Mouse (Mus musculus) granulocyte monocyte progenitor cell, adult 5-6 weeks (primary cell): ENCODE data around the gene Hist3h2ba. TPM values are rescaled to one million over a fixed set of nuclear protein-coding genes. Genes with fewer than 3 reads are reported as not detected.
A peak's percentile ranks its signal among the peaks of the same experiment; 100 is the strongest.

Experiments
- ATAC-seq: replicated peaks from 2 replicates; pipeline ENCODE4 v1.8.0; 2016; ENCODE audit warnings: mild to moderate bottlenecking, moderate TSS enrichment, inconsistent platforms; ENCODE audit not compliant: poor library complexity, severe bottlenecking
- total RNA-seq, 2 experiments: library from RNA; stranded (forward) in 1 of 2; stranded (reverse) in 1 of 2; fragments of 200-712, 200-1000 nt in 1 of 2; fragments of >200 nt in 1 of 2; fragmentation: Nextera tagmentation in 1 of 2; gene quantifications; 2 replicates each; pipeline ENCODE4 v1.2.3; 2014 to 2017

The Hist3h2ba gene
- total RNA-seq, 2 experiments from 2014 or later, result 2.3 TPM; not detected in 1

DNA sequence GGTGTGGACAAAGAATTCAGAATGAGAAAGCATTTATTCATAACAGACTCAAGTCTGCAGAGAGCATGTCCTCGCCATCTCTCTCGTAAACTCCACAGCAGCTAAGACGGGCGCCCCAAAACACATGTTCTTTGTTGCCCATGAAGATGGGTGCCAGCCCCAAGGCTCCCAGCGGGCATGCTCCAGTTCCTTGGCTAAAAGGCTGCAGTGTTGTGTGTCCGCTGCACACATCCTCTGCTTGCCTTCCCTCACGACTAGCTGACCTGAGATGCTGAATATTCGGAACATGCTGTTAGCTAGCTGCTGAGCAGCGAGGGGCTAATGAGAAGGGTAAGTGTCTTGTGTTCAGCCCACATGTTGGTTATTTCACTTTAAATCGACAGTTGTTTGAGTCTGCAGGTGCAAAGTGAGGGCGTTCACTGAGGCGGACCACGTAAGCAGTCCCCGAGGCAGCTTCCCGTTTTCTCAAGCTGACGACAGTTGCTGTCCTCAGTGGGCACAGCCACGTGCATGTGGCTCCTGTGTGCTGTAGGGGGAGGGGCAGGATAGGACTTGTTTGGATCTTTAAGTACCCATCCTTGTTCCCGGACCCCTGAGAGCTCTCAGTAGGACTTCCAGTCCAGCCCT is 33.9 kb downstream of the Hist3h2ba start:
- peak; percentile 45 for ATAC-seq

DNA sequence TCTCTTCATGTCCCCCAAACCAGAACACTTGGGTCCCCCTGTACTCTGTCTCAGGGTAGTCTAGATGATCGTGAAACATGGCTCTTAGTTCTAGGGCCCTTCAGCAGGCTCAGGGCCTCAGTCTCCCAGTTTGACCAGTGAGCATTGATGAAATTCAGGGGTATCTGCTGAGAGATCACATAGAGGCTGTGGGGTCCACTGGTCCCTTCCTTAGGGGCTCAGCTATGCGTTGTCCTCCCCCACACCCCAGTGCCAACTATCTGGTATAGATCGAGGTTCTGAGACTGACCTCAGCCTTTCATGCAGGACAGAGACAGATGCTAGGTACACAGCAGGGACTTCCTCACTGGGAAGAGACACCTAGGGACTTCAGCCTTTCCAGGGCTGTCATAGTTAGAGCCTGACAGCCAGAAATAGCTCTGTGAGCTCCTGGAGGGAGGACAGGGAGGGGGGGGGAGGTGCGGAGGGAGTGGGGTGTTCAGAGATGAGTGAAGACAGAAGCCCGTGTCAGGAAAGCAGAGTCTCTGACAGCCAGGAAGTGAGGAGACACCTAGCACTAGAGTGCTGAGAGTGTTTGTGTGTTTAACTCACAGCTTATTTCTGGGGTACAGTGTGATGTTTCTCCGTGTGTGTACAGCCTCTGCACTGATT is 35.1 kb downstream of the Hist3h2ba start:
- ATAC-seq, result no peak

DNA sequence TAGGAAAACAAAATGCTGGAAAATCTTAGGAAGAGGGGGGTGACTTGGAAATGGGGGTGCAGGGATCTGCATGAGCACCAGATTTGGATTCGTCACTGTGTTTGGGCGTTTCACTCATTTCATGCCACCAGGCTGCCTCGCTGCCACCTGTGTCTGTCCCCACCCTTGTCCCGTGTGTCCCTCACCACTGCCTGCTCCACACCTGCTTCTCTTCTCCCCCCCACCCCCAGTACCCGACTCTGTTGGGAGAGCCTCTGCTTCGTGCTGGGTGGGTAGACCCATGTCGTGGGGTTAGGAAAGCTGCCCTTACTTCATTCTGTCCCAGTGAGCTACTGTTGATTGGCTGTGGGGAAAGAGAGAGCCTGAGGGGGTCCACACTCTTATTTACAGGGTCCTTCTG is 35.9 kb downstream of the Hist3h2ba start:
- ATAC-seq, result no peak

DNA sequence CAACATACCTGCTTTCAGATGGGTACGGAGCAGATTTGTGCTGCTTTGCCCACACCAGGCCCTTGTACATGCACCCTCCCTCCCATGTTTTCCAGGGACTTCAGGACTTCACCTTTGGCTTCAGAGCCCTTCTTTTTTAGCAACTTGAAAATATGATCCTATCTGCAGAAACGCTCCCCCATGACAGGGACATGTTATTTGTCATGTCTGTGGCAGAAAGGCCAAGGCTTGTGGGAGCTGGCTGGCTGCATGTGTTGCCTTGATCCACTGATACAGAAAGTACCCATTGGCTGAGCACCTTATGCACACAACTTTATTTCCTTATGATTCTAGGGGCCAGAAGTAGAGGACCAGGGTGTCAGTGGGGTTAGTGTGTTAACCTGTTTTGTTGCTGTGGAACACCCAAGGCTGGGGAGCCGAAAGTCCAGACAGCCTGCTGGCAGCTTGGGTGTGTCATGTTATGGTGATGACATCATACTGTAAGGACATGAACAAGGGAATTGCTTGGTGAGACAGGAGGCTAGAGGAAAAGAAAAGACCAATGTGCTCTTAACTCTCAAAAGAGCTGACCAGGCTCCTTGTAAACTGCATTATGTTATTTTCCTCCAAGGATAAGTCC is 36.7 kb downstream of the Hist3h2ba start:
- ATAC-seq, result no peak

DNA sequence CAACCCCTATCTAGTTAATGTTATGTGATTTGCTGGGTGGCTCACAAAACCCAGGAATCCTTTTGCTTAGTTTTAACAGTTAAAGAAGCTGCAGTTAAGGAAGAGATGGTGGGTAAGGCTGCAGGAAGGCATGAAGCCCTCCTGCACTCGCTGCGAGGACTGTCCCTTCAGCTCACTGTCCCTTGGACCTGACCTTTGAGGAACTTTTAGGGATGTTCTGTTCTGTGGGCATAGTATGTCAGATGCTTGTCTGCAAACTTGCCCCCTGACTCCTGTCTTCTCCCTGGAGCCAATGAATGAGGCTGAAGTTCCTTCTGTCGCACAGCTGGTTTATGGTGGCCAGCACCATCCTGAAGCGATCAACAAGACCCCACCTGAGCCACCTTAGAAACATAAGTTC is 40.4 kb downstream of the Hist3h2ba start:
- ATAC-seq, result no peak

DNA sequence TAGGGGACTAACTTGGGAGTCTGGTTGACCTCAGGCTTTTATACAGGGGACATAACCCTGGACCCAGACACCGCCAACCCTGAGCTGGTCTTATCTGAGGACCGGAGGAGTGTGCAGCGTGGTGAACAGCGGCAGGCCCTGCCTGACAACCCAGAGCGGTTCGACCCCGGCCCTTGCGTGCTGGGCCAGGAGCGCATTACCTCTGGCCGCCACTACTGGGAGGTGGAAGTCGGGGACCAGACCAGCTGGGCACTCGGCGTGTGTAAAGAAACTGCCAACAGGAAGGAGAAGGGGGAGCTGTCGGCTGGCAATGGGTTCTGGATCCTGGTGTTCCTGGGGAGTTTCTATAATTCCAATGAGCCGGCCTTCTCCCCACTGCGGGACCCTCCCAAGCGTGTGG is 41.4 kb downstream of the Hist3h2ba start:
- no peak for ATAC-seq

DNA sequence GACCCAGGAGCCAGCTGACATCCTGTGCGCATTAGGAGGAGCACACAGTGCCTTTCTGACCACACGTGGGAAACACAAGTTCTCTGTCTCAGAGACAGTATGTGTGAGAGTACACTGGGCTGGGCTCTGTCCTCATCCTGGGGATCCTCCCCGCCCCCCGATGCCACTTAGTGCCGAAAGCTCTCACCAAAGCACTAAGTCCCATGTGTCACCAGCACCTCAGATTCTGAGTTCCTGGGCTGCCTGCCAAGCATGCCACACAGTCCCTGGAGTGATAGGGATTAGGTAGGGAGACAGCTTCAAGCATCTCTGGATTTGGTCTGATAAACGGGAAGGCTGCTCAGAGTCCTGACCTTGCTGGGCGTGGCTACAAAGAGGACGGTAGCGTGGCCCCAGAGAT is 42.1 kb downstream of the Hist3h2ba start:
- ATAC-seq, result no peak

DNA sequence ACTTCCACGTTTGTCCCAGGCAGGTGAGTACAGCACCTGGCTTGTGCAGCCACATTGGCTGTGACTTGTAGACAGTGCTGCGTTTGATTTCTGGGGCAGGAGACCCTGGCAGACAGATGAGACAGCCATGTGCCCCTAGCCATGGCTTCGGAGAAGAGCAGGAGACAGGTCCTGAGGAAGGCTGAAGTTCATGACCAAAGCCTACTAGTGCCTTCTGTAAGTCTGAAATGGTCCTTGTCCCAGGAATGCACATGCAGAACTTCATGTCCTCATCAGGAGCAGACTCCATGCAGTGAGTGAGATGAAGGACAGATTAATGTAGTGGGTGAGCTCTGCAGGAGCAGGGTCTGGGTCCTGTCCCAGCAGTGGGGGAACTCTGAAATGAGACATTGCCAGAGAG is 43.2 kb downstream of the Hist3h2ba start:
- ATAC-seq, result no peak

DNA sequence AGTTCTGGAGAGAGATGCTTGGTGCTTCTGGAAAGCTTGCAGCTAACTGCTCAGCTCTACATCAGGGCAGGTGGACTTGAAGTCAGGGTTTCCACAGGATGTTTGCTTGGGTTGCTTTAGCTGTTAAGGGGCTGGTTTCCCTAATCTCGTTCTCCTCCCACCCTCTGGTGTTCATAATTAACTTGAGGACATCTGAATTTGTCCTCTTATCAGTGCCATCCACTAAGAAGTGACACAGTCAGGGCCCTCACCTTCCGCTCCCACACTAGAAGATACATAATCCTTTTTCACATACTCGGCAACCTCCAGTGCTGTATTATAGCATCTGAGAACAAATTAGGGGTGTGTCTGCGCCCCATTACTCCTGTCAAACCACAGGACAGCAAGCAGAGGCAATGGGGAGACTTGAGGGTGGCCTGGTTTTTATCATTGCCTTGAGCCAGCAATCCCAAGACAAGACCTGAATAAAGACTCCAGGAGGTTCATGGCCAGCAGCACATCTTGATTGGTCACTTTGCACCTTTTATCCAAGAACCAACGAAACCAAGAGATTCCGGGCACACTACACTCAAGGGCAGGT is 44.5 kb downstream of the Hist3h2ba start:
- no peak for ATAC-seq

DNA sequence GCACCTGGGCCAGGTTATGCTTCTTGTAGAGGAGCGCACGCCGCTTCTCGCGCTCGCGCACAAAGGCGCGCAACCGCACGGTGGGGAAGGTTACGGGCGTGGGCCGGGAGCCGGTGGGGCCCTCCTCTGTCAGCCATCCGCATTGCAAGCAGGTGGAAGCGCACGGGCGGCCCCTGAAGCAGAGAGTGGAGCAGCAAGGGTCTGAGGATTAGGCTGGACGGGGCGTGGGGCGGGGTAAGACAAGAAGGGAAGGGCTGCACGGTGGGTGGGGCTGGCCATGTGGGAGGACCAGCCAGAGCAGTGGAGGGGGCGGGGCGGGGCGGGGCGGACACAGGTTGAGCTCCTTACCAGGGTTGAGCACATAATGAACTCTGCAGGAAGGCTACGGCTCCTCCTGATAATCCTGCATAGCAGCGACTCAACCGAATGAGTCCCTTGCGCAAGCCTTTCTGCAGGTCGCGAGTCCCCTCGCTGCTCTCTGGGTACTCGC is 45.7 kb downstream of the Hist3h2ba start:
- ATAC-seq, result peak; percentile 64

DNA sequence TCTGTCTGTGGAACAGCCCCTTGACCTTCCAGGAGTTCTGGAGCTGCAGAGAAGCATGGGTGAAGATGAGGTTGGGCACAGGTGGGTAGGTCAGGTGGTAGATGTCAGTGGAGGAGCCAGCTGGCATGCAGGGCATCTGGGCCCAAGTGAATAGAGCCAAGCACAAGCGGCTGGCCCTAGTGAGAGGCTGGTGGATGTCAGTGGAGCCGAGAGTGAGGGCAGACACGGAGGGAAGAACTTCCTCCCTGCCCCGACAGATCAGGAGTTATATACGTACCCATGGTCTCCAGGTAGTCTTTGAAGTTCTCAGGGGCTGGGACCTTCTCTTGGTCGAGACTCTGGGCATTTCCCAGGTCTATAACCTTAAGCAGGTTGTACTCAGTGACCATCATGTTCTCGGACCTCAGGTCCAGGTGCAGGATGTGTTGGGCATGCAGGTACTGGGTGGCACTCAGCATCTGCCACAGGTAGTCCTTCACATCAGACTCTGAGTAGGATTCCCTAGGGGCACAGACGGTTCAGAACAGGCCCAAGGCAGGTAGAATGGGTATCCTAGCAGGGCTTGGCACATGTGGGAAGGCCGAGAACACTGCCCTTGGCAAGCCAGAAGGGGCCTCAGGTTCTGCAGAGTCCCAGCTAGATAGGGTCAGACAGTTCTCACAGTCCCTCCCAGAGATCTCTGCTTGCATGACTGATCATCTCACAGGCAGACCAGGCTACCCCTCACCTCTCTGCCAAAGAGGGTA is 46.5 kb downstream of the Hist3h2ba start:
- no peak for ATAC-seq

DNA sequence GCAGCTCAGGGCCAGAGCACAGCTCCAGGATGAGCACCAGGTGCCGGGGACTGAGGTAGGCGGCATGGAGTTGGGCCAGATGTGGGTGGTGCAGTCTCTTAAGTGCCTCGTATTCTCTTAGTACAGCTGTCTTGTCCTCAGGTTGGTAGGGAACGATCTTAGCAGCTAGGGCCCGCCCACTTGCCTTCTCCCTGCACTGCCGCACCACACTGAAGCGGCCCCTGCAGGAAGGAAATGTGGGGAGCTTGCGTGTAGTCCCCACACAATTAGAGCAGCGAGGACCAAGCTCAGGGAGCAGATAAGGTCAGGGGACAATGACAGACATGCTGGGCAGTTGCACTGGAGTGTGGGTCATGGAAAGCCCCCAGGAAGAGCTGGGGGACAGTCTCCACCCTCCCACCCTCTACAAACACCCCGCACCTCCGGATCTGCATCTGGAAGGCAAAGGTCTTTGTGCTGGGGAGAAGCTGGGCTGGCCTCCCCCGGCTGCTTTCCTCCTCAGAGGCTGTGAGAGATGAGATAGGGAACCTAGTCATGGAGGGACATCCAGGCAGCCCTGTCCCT is 47.2 kb downstream of the Hist3h2ba start:
- ATAC-seq, result peak; percentile 57

DNA sequence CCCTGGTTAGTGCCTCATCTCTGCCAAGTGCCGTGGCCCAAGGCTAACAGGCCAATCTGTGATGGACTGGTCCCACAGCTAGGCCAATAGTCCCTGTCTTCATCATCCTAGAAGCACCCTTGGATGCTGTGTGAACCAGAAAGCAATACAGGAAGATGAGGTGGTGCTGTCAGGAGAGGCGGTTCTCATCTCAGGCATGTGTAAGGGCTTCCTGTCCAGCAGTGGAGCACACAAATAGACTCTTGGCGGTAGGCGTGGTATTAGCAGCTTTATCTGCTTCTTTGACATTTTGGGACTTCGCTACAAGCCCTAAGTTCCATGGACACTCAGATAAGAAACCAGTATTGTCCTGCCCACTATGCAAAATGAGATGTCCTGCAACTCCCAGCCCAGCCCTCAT is 48.8 kb downstream of the Hist3h2ba start:
- ATAC-seq, result no peak

Other genes starting within 250 kb of the Hist3h2ba start
- not detected in 2 replicates for gene Olfr319, start 249.8 kb upstream of the Hist3h2ba start, total RNA-seq (2014; fragmentation: Nextera tagmentation)
- gene Olfr319, start 249.8 kb upstream of the Hist3h2ba start, total RNA-seq (2017), result not detected in 2 replicates
- gene Olfr318, start 224.9 kb upstream of the Hist3h2ba start, total RNA-seq (2014; fragmentation: Nextera tagmentation), result not detected in 2 replicates
- not detected in 2 replicates for gene Olfr318, start 224.9 kb upstream of the Hist3h2ba start, total RNA-seq (2017)
- gene Olfr317, start 209.7 kb upstream of the Hist3h2ba start, total RNA-seq (2014; fragmentation: Nextera tagmentation), result not detected in 2 replicates
- gene Olfr317, start 209.7 kb upstream of the Hist3h2ba start, total RNA-seq (2017), result not detected in 2 replicates
- gene Olfr316, start 196.2 kb upstream of the Hist3h2ba start, total RNA-seq (2014; fragmentation: Nextera tagmentation), result not detected in 2 replicates
- not detected in 2 replicates for gene Olfr316, start 196.2 kb upstream of the Hist3h2ba start, total RNA-seq (2017)
- gene Olfr315, start 175.7 kb upstream of the Hist3h2ba start, total RNA-seq (2014; fragmentation: Nextera tagmentation), result not detected in 2 replicates
- not detected in 2 replicates for gene Olfr315, start 175.7 kb upstream of the Hist3h2ba start, total RNA-seq (2017)
- gene Olfr314, start 166.0 kb upstream of the Hist3h2ba start, total RNA-seq (2014; fragmentation: Nextera tagmentation), result not detected in 2 replicates
- gene Olfr314, start 166.0 kb upstream of the Hist3h2ba start, total RNA-seq (2017), result not detected in 2 replicates
- gene Fam183b, start 147.0 kb upstream of the Hist3h2ba start, total RNA-seq (2014; fragmentation: Nextera tagmentation), result not detected in 2 replicates
- not detected in 2 replicates for gene Fam183b, start 147.0 kb upstream of the Hist3h2ba start, total RNA-seq (2017)
- not detected in 2 replicates for gene Olfr313, start 133.9 kb upstream of the Hist3h2ba start, total RNA-seq (2014; fragmentation: Nextera tagmentation)
- gene Olfr313, start 133.9 kb upstream of the Hist3h2ba start, total RNA-seq (2017), result not detected in 2 replicates
- gene Olfr312, start 119.7 kb upstream of the Hist3h2ba start, total RNA-seq (2014; fragmentation: Nextera tagmentation), result not detected in 2 replicates
- not detected in 2 replicates for gene Olfr312, start 119.7 kb upstream of the Hist3h2ba start, total RNA-seq (2017)
- not detected in 2 replicates for gene Olfr311, start 109.7 kb upstream of the Hist3h2ba start, total RNA-seq (2014; fragmentation: Nextera tagmentation)
- gene Olfr311, start 109.7 kb upstream of the Hist3h2ba start, total RNA-seq (2017), result not detected in 2 replicates
- gene Gm12258, start 101.8 kb upstream of the Hist3h2ba start, total RNA-seq (2014; fragmentation: Nextera tagmentation), result 4.1 and 6.7 TPM in 2 replicates
- 0.67 and 2.3 TPM in 2 replicates for gene Gm12258, start 101.8 kb upstream of the Hist3h2ba start, total RNA-seq (2017)
- gene 2810021J22Rik, start 81.7 kb upstream of the Hist3h2ba start, total RNA-seq (2014; fragmentation: Nextera tagmentation), result 2.8 and 3.8 TPM in 2 replicates
- gene 2810021J22Rik, start 81.7 kb upstream of the Hist3h2ba start, total RNA-seq (2017), result 2.1 and 2.5 TPM in 2 replicates
- 14.5 and 16.7 TPM in 2 replicates for gene Zfp39, start 44.7 kb upstream of the Hist3h2ba start, total RNA-seq (2014; fragmentation: Nextera tagmentation)
- gene Zfp39, start 44.7 kb upstream of the Hist3h2ba start, total RNA-seq (2017), result 7.2 and 9.5 TPM in 2 replicates
- gene Btnl10, start 31.0 kb upstream of the Hist3h2ba start, total RNA-seq (2014; fragmentation: Nextera tagmentation), result not detected in 2 replicates
- gene Btnl10, start 31.0 kb upstream of the Hist3h2ba start, total RNA-seq (2017), result 0.13 TPM in 1 of 2 replicates, not detected in the other
- 78.6 and 79.3 TPM in 2 replicates for gene Rnf187, start 10.0 kb upstream of the Hist3h2ba start, total RNA-seq (2014; fragmentation: Nextera tagmentation)
- gene Rnf187, start 10.0 kb upstream of the Hist3h2ba start, total RNA-seq (2017), result 60.0 and 82.2 TPM in 2 replicates
- 9.3 and 14.0 TPM in 2 replicates for gene Hist3h2a, start 5.8 kb downstream of the Hist3h2ba start, total RNA-seq (2014; fragmentation: Nextera tagmentation)
- gene Hist3h2a, start 5.8 kb downstream of the Hist3h2ba start, total RNA-seq (2017), result 234 and 237 TPM in 2 replicates
- not detected in 2 replicates for gene Trim17, start 5.8 kb downstream of the Hist3h2ba start, total RNA-seq (2014; fragmentation: Nextera tagmentation)
- gene Trim17, start 5.8 kb downstream of the Hist3h2ba start, total RNA-seq (2017), result 0.13 TPM in 1 of 2 replicates, not detected in the other
- 29.0 and 32.3 TPM in 2 replicates for gene Trim11, start 29.2 kb downstream of the Hist3h2ba start, total RNA-seq (2014; fragmentation: Nextera tagmentation)
- 29.1 and 30.5 TPM in 2 replicates for gene Trim11, start 29.2 kb downstream of the Hist3h2ba start, total RNA-seq (2017)
- not detected in 2 replicates for gene Obscn, start 187.5 kb downstream of the Hist3h2ba start, total RNA-seq (2014; fragmentation: Nextera tagmentation)
- gene Obscn, start 187.5 kb downstream of the Hist3h2ba start, total RNA-seq (2017), result not detected in 2 replicates
- 0.84 and 2.8 TPM in 2 replicates for gene Iba57, start 214.8 kb downstream of the Hist3h2ba start, total RNA-seq (2014; fragmentation: Nextera tagmentation)
- gene Iba57, start 214.8 kb downstream of the Hist3h2ba start, total RNA-seq (2017), result 3.9 and 6.0 TPM in 2 replicates
- not detected in 2 replicates for gene Gjc2, start 234.3 kb downstream of the Hist3h2ba start, total RNA-seq (2014; fragmentation: Nextera tagmentation)
- gene Gjc2, start 234.3 kb downstream of the Hist3h2ba start, total RNA-seq (2017), result not detected in 2 replicates
- 41.9 and 58.1 TPM in 2 replicates for gene Guk1, start 243.3 kb downstream of the Hist3h2ba start, total RNA-seq (2014; fragmentation: Nextera tagmentation)
- gene Guk1, start 243.3 kb downstream of the Hist3h2ba start, total RNA-seq (2017), result 33.2 and 35.9 TPM in 2 replicates